Mouse (Mus musculus): ENCODE results near the gene Gtf3c5. TPM values are rescaled to one million over a fixed set of nuclear protein-coding genes. Genes with fewer than 3 reads are reported as not detected.

Gene Gtf3c5
- 10 to 100 TPM; 17.8 to 18.3 TPM for total RNA-seq (2021)

GRCm38 (mm10) chr2:28583651-28584050 is at the start of gene Gtf3c5:
TSS of gene Gtf3c5 (minus strand) at chr2:28583751.
- no peak for DNase-seq

- no peak for DNase-seq
Observed at GRCm38 (mm10) chr2:28633136-28633535, 49.6 kb upstream of the Gtf3c5 start.

GRCm38 (mm10) chr2:28632626-28633025 is 49.1 kb upstream of the Gtf3c5 start:
- no peak for DNase-seq

GRCm38 (mm10) chr2:28629911-28630381 is 46.4 kb upstream of the Gtf3c5 start:
- DNase-seq: no peak

GRCm38 (mm10) chr2:28628053-28628452 is 44.5 kb upstream of the Gtf3c5 start:
- no peak for DNase-seq

- DNase-seq: no peak
Observed at GRCm38 (mm10) chr2:28626038-28626437, 42.5 kb upstream of the Gtf3c5 start.

GRCm38 (mm10) chr2:28624870-28625269 is 41.3 kb upstream of the Gtf3c5 start:
- no peak for DNase-seq

GRCm38 (mm10) chr2:28622521-28623124 is 39.1 kb upstream of the Gtf3c5 start:
- peak; percentile 49 for DNase-seq

- DNase-seq: peak; percentile 34
Observed at GRCm38 (mm10) chr2:28621664-28622171, 38.2 kb upstream of the Gtf3c5 start, which contains the start of gene Gfi1b. TSS of gene Gfi1b (minus strand) at chr2:28621982.

GRCm38 (mm10) chr2:28621111-28621510 is 37.6 kb upstream of the Gtf3c5 start:
- DNase-seq: no peak

GRCm38 (mm10) chr2:28620522-28620921 is 37.0 kb upstream of the Gtf3c5 start:
- no peak for DNase-seq

GRCm38 (mm10) chr2:28619369-28619768 is 35.8 kb upstream of the Gtf3c5 start:
- DNase-seq: no peak

GRCm38 (mm10) chr2:28618777-28619336 is 35.3 kb upstream of the Gtf3c5 start:
- no peak for DNase-seq

GRCm38 (mm10) chr2:28617498-28618486 is 34.2 kb upstream of the Gtf3c5 start:
- DNase-seq: no peak

- no peak for DNase-seq
Observed at GRCm38 (mm10) chr2:28616874-28617273, 33.3 kb upstream of the Gtf3c5 start.

- no peak for DNase-seq
Observed at GRCm38 (mm10) chr2:28616358-28616757, 32.8 kb upstream of the Gtf3c5 start.

- DNase-seq: no peak
Observed at GRCm38 (mm10) chr2:28613599-28613998, 30.0 kb upstream of the Gtf3c5 start.

- no peak for DNase-seq
Observed at GRCm38 (mm10) chr2:28612436-28613063, 29.0 kb upstream of the Gtf3c5 start.

GRCm38 (mm10) chr2:28611407-28611787 is 27.8 kb upstream of the Gtf3c5 start:
- no peak for DNase-seq

GRCm38 (mm10) chr2:28610716-28611406 is 27.3 kb upstream of the Gtf3c5 start:
- DNase-seq: no peak

- DNase-seq: no peak
Observed at GRCm38 (mm10) chr2:28609851-28610250, 26.3 kb upstream of the Gtf3c5 start.

Measured in heart, postnatal 4 days (tissue).